Mouse (Mus musculus) spleen, postnatal 10 days (tissue): Measurements from ENCODE around the gene Catsperg1.

ENCODE experiments used
- DNase-seq, 2 experiments: peaks; one replicate each; pipeline ENCODE4 v3.0.0; 2021 to 2022; ENCODE audit warnings: low spot score in 2 of 2

The Catsperg1 gene

DNA sequence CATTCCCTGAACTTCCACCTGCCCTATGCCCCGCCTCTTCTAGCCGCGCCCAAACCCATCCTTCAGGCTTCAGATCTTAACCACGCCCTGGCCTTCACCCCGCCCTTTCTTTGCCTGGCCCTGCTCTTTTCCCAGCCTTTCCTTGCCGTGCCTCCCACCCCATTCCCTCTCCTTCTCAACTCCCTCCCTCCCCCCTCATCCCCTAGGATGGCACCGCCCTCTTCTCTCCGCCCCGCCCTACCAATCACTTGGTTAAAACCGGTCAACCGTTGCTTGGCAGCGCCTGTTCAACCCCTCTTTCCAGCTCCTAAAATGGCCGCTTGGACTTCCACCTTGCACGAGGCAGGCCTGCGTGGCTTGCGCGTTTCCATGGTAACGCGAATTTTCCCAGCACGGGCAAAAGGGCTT lies at the start of gene Catsperg1:
Gene Catsperg1 (minus strand): TSS at position 361 of the 408 bp plus-strand sequence.
- no peak for DNase-seq

DNA sequence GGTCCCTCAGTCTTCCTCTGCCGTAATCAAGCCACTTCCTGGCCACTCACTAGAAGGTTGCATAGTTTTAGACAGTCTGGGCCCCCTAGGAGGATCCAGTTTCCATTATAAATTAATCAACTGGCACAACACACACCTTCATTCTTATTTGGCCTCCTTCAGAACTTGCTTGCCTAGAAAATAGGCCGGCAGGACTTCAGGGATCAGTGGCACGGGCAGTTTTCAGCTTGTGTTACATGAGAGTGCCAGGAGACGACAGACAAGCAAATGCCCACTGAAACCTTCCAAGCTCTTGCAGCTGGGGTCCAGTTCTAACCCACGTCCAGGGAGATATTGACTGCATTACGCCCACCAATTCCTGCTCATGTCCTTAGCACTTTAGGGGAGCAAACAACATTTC lies 48.3 kb upstream of the Catsperg1 start:
- no peak for DNase-seq

GRCm38 (mm10) chr7:29259781-29260730 lies 46.2 kb upstream of the Catsperg1 start:
- no peak for DNase-seq

DNA sequence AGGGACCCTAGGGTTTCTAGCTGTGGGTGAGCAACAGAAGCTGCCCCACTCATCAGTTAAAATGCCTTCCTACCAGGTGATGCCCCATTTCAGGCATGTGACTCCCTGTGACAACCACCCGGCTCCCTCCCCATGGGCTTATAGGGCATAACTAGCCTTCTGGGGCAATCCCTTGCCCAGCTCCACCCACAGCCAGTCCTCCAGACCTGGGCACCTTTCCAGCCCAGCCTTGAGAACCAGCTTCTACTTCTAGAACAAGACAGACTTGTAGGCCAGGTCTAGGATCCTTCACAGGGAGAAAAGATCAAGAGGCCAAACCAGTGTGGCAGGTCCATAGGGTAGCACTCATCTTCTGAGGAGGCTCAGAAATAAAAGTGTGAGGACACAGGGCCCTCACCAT lies 43.5 kb upstream of the Catsperg1 start:
- DNase-seq = no peak

DNA sequence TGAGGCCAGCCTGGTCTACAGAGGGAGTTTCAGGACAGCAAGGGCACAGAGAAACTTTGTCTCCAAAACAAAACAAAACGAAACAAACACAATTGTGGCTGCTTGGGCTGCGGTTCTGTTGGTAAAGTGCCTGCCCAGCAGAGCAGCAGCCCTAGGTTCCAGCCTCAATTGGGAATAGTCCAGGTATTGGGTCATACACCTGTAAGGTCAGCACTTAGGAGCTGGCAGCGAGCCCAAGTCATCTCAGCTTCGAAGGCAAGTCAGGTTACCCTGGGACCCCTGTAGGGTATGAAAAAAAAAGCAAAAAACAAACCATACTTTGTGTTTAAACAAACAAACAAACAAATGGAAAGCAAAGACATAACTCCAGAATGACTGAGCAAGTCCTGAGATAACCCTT lies 42.0 kb upstream of the Catsperg1 start:
- DNase-seq = no peak

GRCm38 (mm10) chr7:29253842-29254241 lies 40.0 kb upstream of the Catsperg1 start:
- DNase-seq = no peak

GRCm38 (mm10) chr7:29251166-29251565 lies 37.3 kb upstream of the Catsperg1 start:
- no peak for DNase-seq

- peak; percentile 33 to 46 for DNase-seq
Measured at GRCm38 (mm10) chr7:29248261-29248841, 34.5 kb upstream of the Catsperg1 start, which contains the start of gene 2200002D01Rik. Gene 2200002D01Rik (minus strand): TSS chr7:29248466.

DNA sequence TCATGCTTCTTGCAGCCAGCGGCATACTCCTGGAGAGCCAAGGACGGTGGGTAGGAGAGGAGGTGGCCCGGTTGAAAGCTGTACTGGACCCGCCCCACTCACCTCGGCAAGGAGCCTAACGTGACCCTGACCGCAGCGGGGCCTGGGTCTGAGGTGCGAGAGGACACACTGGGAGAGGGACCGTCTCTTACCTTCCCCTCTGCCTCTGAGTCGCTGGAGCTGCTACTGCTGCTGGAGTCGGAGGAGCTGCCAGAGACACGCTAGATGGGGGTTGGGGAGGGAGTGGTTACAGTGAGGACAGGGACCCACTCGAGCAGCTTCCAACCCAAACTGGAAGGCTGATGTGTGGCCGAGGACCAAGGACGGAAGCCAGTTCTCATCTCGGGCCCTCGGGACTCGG lies 33.9 kb upstream of the Catsperg1 start:
- peak; percentile 21 to 39 for DNase-seq

GRCm38 (mm10) chr7:29247314-29247700 lies 33.5 kb upstream of the Catsperg1 start:
- peak; percentile 83 to 91 for DNase-seq

- no peak for DNase-seq
Measured at GRCm38 (mm10) chr7:29246619-29247313, 32.9 kb upstream of the Catsperg1 start.

- DNase-seq = no peak
Measured at GRCm38 (mm10) chr7:29246015-29246414, 32.2 kb upstream of the Catsperg1 start.

GRCm38 (mm10) chr7:29244732-29245416 lies 31.0 kb upstream of the Catsperg1 start:
- peak; percentile 24 to 71 for DNase-seq

GRCm38 (mm10) chr7:29238019-29238967 lies 24.5 kb upstream of the Catsperg1 start, which contains the start of gene Yif1b:
Gene Yif1b (plus strand): TSS chr7:29238329.
- DNase-seq = peak; percentile 98 to 99

- DNase-seq = peak in 1 of 2 experiments; percentile 14
Measured at GRCm38 (mm10) chr7:29237596-29237995, 23.8 kb upstream of the Catsperg1 start.

- no peak for DNase-seq
Measured at GRCm38 (mm10) chr7:29236593-29236992, 22.8 kb upstream of the Catsperg1 start.

GRCm38 (mm10) chr7:29234661-29235060 lies 20.8 kb upstream of the Catsperg1 start:
- peak in 1 of 2 experiments; percentile 48 for DNase-seq

GRCm38 (mm10) chr7:29233745-29234144 lies 19.9 kb upstream of the Catsperg1 start:
- DNase-seq = no peak

DNA sequence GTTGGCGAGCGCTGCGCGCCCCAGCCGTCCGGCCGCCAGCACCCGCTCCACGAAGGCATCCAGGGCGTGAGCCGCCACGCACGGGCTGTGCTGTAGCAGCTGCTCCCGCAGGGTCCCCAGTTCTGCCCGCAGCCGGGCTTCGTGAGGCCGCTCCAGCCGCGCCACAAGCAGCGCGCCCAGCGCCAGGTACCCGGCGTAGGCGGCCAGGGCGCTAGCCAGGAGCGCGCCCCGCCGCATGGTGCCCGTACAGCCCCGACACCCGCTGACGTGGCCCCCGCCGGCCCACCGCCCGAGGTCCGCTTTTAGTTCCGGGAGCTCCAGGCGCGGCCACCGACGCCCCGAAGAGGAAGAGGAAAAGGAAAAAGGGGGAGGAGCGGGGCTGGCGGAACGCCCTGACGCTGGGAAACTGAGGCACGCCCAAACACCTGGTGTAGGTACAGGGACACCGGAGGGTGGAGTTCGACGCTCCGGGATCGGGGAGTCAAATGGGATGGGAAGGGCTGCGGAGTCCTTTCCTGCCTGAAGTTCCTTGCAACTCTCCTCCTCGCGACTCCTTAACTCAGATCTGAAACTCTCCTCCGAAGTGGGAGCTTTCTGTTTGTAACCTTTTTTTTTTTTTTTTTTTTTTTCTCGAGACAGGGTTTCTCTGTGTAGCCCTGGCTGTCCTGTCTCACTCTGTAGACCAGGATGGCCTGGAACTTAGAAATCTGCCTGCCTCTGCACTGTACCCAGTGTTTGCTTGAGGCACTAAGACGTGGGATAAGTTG lies 18.6 kb upstream of the Catsperg1 start, which contains the start of gene Kcnk6:
Gene Kcnk6 (minus strand): TSS at position 269 of the 767 bp plus-strand sequence.
- DNase-seq = peak; percentile 25 to 48
